Mouse (Mus musculus) lung, postnatal 10 days (tissue): ENCODE data around the gene Nudt17.
"Not testable (repeated sequence)": the region's sequence is repeated elsewhere in the genome, so short reads cannot be mapped to it uniquely, and the experiment has no call there.

Source experiments
- DNase-seq: peaks from one replicate; pipeline ENCODE4 v3.0.0; 2021

Gene Nudt17

GRCm38 (mm10) chr3:96701003-96701402 lies 7.4 kb downstream of the Nudt17 start:
- no peak for DNase-seq

DNA sequence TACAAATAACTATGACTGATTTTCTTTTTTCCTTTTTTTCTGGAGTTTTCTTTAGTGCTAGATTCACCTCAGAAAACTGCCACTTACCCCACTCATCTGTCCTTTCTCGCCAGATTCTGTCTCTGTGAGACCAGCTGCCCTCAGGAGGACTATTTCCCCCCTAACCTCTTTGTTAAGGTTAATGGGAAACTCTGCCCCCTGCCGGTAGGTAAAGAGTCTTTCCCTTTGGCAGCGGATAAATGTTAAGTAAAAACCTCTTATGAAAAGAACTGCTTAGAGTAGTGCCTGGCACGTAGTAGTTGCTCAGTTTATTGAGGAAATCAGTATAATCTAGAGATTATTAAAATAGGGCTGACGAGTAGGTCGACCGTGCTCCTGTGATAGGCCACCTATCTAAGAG lies 8.0 kb downstream of the Nudt17 start:
- DNase-seq, result peak; percentile 46

- DNase-seq, result no peak
These were observed 9.2 kb downstream of the Nudt17 start for GRCm38 (mm10) chr3:96698993-96699690.

- DNase-seq, result peak; percentile 95
These were observed 11.3 kb downstream of the Nudt17 start for GRCm38 (mm10) chr3:96696766-96697732.

- DNase-seq, result peak; percentile 95
These were observed 12.1 kb downstream of the Nudt17 start, which contains the start of gene Pias3 for GRCm38 (mm10) chr3:96696198-96696765. TSS of gene Pias3 (plus strand) at chr3:96696384.

GRCm38 (mm10) chr3:96693579-96693978 lies 14.8 kb downstream of the Nudt17 start:
- no peak for DNase-seq

DNA sequence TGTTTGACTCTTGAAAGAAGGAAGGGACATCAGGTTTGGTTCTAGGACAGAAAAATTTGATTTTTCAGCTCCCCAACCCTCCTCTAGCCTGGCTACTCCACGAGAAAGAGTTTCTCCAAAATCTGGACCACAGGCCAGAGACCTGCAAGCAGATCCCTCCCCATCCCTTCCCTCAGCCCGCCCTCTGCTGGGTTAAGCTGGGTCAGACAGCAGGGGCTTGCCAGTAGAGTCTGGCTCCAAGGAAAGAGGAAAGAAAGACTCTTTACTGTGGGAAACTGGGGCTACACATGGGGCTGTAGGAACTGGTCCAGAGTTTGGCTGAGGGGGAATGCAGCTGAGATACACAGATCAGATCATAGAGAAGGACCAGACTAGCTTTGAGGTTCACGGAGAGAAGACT lies 15.9 kb downstream of the Nudt17 start:
- peak; percentile 81 for DNase-seq

DNA sequence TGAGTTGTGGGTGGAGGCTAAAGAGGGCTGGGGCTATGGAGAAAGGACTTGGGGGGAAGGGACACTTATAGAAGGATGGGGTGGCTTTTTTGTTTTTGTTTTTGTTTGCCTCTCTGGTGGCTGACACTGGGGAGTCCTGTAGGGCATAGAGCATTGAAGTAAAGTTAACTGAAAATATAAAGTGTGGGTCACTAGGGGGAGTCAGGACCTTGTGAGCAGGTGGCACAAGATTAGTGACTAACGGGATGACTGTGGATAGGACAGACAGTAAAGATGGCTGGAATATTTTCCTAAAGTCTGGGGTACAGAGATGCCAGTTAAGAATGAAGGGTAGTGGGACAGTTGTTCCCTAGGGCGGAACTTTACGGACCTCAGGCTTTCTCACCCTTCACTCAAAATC lies 18.1 kb downstream of the Nudt17 start:
- no peak for DNase-seq

GRCm38 (mm10) chr3:96688854-96689253 lies 19.5 kb downstream of the Nudt17 start:
- no peak for DNase-seq

DNA sequence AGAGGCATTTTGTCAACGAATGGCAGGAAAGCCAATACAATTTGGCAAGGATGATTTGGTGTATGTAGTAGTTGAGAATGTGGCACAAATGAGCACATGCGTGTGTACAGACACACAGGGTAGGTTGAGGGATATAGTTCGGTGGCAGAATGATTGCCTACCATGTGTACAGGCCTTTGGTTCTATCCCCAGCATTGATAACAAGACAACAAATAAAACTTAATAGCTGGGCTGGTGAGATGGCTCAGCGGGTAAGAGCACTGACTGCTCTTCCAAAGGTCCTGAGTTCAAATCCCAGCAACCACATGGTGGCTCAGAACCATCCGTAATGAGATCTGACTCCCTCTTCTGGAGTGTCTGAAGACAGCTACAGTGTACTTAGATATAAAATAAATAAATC lies 22.3 kb downstream of the Nudt17 start:
- not testable (repeated sequence) for DNase-seq

- no peak for DNase-seq
These were observed 23.6 kb downstream of the Nudt17 start for GRCm38 (mm10) chr3:96684822-96685156.

DNA sequence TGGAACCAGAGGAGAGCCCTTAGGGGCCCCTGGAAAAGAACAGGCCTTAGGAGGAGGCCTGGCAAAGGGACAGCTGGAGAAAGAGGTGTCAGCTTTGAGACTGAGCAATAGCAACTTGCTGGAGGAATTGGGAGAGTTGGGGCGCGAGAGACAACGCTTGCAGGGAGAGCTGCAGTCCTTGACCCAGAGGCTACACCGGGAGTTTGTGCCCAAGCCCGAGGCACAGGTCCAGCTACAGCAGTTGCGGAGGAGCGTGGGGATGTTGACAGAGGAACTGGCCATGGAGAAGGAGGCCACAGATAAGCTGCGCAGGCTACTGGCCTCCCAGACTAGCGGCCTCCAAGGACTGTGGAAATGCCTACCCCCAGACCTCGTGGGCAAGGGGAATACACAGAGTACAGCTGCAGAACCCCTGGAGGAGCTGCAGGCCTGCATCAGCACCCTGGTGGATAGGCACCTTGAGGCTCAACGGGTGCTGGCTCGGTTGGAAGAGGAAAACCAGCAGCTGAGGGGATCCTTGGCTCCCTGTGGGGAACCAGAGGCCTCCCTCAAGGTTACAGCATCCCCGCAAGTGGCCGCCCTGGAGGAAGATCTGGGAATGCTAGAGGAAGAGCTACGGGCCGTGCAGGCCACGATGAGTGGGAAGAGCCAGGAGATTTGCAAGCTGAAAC lies 24.1 kb downstream of the Nudt17 start:
- no peak for DNase-seq

DNA sequence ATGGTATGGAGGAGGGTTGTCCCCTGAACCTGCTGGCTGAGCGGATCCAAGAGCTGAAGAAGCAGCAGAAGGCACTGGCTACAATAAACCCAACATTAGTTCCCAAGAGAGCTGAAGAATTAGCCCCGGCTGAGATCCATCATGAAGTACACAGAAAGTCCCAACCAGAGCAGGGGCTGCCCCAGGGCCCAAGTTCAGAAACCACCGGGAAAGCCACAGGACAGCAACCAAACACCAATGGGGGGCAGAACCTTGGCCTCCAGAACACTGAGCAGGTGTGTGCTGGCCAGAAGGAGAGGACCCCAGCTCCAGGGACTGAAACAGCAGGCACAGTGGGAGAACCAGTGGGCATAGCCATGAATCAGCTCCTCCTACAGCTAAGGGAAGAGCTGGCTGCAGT lies 24.9 kb downstream of the Nudt17 start:
- no peak for DNase-seq

- no peak for DNase-seq
These were observed 27.9 kb downstream of the Nudt17 start for GRCm38 (mm10) chr3:96680269-96680956.

DNA sequence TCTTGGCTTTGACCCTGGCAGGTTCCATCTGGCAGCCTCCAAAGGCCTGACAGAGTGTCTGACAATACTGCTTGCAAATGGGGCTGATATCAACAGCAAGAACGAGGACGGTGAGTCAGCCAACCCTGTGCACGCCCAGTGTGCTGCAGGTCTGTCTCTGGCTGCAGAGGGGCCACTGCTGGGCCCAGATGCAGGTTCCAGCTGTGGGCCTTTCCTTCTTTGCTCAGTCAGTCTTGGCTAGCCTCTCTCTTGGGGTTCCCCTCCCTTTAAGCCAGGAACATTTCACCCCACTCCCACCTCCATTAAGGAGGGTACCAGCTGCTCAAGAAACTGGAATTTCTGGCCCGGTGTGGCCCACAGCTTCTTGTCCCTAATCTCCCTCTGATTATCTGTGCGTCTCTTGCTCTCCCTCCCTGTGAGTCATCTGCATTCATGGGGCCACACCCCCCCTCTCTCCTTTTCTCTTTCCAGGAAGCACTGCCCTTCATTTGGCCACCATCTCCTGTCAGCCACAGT lies 29.1 kb downstream of the Nudt17 start:
- DNase-seq, result no peak

DNA sequence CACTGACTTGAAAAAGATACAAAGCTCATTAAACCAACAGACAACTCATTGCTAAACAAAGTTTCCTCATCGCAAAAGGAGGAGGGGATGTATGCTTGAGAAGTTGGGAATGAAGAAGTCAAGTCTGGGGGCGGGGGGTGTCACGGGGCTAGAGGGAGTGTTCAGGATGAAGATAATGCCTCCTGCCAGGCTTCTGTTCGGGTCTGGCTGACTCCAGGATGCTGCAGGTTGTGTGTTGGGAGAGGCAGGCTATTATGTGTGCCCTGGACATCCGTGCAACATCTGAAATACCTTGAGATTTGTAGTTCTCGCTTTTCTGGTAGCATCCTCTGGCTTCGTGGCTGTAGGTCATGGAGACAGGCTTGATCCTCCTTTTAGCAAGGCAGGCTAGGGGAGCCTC lies 29.9 kb downstream of the Nudt17 start:
- no peak for DNase-seq

GRCm38 (mm10) chr3:96675690-96676089 lies 32.7 kb downstream of the Nudt17 start:
- DNase-seq, result no peak

GRCm38 (mm10) chr3:96675171-96675570 lies 33.2 kb downstream of the Nudt17 start:
- no peak for DNase-seq

DNA sequence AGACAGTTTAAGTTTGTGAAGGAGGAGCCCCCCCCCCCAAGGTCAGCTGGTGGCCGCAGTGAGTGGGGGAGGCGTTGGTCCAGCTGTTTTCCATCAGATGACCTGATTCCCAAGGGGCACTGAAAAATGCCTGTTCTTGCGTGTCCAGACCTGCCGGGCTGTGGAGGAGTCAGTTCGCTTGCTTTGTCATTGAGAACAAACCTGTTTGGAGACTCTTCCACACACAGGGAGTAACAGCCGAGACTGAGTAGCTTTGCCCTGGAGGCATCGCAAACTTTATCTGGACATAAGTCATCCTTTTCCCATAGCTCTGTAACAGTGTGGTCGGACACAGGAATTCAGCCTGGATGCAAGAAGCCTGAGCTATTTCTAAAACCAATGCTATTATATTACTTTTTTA lies 33.9 kb downstream of the Nudt17 start:
- no peak for DNase-seq

DNA sequence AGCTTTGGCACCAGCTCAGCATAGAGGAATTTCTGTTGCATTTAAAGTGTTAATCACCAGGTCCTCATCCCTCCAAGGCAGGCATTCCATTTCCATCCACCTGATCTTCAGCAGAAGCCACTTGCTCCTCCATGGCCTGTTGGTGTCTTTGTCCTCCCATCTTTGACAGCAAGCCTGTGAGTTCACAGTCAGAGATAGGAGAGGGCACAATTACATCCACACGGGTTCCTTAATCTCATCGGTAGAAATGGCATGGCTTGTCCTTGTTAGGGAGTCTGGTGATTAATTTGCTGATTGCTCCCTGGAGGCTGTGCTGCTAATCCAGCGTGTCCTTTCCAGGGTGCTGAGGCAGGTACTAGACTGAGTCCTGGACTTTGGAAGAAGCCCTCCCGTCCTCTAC lies 34.8 kb downstream of the Nudt17 start:
- DNase-seq, result no peak

- no peak for DNase-seq
These were observed 36.8 kb downstream of the Nudt17 start for GRCm38 (mm10) chr3:96671519-96671918.

DNA sequence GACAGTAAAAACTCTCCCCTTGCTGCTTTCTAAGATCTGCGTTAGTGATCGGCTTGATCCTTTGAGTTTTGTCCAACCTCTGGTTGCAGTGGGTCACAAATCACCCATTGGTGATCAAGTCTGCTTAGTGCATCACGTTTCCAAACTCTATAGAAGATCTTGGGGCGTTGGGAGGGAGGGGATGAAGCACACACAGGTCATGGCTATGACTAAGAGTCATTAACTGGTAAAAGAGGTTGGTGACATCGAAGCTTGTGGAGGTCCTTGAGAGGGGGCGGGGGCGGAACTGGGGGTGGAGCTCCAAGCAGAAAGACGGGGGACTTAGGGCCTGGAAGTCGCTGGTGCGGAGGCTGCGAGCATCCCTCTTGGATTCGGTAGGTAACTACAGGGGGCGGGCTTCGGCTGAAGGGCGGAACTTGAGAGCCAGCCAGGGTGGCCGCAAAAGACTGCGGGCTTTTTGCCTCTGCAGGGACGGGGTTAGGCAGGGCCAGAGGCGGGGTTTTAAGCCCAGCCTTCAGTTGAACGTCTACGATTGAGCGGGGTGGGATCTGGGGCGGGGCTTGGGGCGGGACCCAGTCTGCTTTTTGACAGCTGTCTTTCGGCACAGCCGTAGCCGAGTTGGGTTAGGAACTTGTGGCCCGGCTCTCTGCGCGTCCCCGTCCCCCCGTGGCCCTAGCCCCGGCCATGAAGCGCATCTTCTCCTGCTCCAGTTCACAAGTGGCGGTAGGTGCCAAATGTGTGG lies 38.5 kb downstream of the Nudt17 start, which contains the start of gene Ankrd35:
Gene Ankrd35 (plus strand): TSS at position 405 of the 742 bp plus-strand sequence.
- DNase-seq, result peak; percentile 91
